Mouse (Mus musculus): ENCODE data around the gene Ralgps1. TPM values are rescaled to one million over a fixed set of nuclear protein-coding genes. Genes with fewer than 3 reads are reported as not detected.

Ralgps1 gene
- polyA plus RNA-seq, 1 experiment: 4.5 TPM

DNA sequence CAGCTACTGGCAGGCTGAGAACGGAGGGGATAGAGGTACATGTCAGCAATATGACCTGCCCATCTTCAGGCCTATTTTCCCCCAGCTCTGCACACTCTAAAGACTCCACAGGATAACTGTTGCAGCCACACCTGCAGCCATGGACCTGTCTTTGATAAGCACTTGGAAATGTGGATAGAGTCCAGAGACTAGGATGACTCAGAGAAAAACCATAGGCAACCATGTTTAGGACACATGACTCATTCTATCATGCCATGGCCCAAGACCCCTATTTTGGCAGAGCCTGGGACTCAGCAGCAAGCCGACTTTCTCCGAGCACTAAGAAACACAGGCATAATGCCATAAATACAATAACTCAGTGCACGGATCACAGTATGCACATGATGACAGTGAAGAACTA lies 6.6 kb downstream of the Ralgps1 start:
- 95% methylated on average over 4 of the region's 4 CpGs for WGBS
- H3K4me1 ChIP-seq (ENCODE audit: control insufficient read depth, insufficient read depth, insufficient read length): no peaks in the 10 kb centered on the region
- H3K27ac ChIP-seq (ENCODE audit: insufficient read depth, low read length): no peak overlapping the region
- H3K27me3 ChIP-seq (ENCODE audit: control insufficient read depth, insufficient read depth, low read length): no peaks in the 10 kb centered on the region
- H3K4me3 ChIP-seq (ENCODE audit: extremely low read depth, insufficient read depth, insufficient read length): no peak overlapping the region
- no peak for DNase-seq (ENCODE audit: low read depth in 1 of 2, low spot score in 2 of 2)
- no peaks in the 10 kb centered on the region; the same call in 1 of the 2 replicates for H3K36me3 ChIP-seq (ENCODE audit: control insufficient read depth, insufficient read depth, low read length)
- TF ChIP-seq CTCF (IDR thresholded peaks at IDR 0.05; ENCODE audit: extremely low read depth, insufficient read depth, insufficient read length, insufficient replicate concordance): no peak
- TF ChIP-seq POLR2A (IDR thresholded peaks at IDR 0.05; ENCODE audit: low read depth, low read length): no peak

DNA sequence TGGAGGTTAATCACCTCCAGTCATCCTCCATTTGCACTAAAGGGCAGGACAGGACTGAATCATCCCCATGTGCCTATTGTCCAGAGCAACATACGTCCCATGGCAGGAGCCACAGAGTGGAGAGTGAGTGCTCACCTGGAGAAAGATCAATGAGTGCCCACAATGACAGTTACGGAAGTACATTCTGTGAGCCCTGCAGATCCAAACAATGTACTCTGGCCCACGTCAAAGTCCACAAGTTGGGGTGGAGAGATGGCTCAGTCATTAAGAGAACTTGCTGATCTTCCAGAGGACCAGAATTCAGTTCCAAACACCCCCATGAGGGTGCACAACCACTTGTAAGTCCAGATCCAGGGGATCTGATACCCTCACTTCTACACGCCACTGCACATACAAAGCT lies 7.4 kb downstream of the Ralgps1 start:
- DNase-seq (ENCODE audit: low read depth in 1 of 2, low spot score in 2 of 2): no peak
- TF ChIP-seq CTCF (IDR thresholded peaks at IDR 0.05; ENCODE audit: extremely low read depth, insufficient read depth, insufficient read length, insufficient replicate concordance) (no peak), POLR2A (IDR thresholded peaks at IDR 0.05; ENCODE audit: low read depth, low read length) (no peak)
- no peaks in the 10 kb centered on the region; the same call in 1 of the 2 replicates for H3K36me3 ChIP-seq (ENCODE audit: control insufficient read depth, insufficient read depth, low read length)
- H3K4me3 ChIP-seq (ENCODE audit: extremely low read depth, insufficient read depth, insufficient read length): no peak overlapping the region
- 92% methylated on average over 4 of the region's 4 CpGs for WGBS
- H3K27me3 ChIP-seq (ENCODE audit: control insufficient read depth, insufficient read depth, low read length): no peaks in the 10 kb centered on the region
- H3K4me1 ChIP-seq (ENCODE audit: control insufficient read depth, insufficient read depth, insufficient read length): no peaks in the 10 kb centered on the region
- H3K27ac ChIP-seq (ENCODE audit: insufficient read depth, low read length): no peak overlapping the region

DNA sequence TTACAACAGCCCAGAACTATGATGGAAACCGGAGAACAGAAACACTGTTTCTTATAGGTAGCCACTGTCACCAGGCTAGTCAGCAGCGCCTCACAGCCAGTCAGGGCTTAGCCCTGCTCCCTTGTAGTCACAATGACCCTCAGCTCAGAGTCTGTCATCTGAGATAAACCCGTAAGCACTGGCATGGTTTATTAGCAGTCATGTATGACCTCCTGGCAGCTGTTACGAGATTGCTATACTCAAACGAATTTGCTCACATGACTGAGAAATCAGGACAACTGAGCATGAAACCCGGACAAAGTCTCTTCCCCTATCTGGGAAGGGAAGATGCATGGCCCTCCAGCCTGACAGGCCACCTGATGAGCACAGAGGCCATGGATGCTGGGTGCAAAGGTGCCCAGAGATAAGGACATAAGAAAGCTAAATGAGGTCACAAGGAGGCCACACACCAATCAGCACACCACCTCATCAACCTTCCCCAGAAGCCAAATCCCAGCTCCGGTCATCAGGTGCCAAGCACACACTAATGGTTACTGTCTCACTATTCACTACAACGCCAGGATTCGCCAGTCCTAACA lies 10.1 kb downstream of the Ralgps1 start:
- no peaks in the 10 kb centered on the region for H3K27me3 ChIP-seq (ENCODE audit: control insufficient read depth, insufficient read depth, low read length)
- no peaks in the 10 kb centered on the region for H3K36me3 ChIP-seq (ENCODE audit: control insufficient read depth, insufficient read depth, low read length)
- no peak for TF ChIP-seq CTCF (IDR thresholded peaks at IDR 0.05; ENCODE audit: extremely low read depth, insufficient read depth, insufficient read length, insufficient replicate concordance)
- TF ChIP-seq POLR2A (IDR thresholded peaks at IDR 0.05; ENCODE audit: low read depth, low read length): no peak
- H3K4me1 ChIP-seq (ENCODE audit: control insufficient read depth, insufficient read depth, insufficient read length): no peaks in the 10 kb centered on the region
- no peak overlapping the region for H3K27ac ChIP-seq (ENCODE audit: insufficient read depth, low read length)
- 81% methylated on average over 9 of the region's 9 CpGs for WGBS
- no peak for DNase-seq (ENCODE audit: low read depth in 1 of 2, low spot score in 2 of 2)
- no peak overlapping the region for H3K4me3 ChIP-seq (ENCODE audit: extremely low read depth, insufficient read depth, insufficient read length)

DNA sequence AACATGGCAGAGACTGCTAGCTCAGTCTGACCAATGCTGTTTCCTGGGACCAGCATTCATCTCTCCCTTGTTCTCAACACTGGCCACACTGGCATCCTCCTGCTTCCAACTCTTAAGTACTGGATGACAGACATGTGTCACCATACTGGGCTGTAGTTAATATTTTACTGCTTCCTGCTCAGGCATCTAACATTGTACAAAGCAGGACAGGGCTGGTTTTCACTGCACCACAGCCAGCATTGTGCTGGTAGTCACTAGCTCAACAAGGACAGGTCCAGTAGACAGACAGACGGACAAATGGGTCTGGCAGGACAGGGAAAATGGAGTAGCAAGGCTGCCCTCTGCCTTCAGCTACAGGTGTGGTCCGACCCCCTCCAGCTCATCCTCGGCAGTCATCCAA lies 10.7 kb downstream of the Ralgps1 start:
- Histone ChIP-seq H3K4me3 (ENCODE audit: extremely low read depth, insufficient read depth, insufficient read length) (no peak overlapping the region), H3K36me3 (ENCODE audit: control insufficient read depth, insufficient read depth, low read length) (no peaks in the 10 kb centered on the region), H3K4me1 (ENCODE audit: control insufficient read depth, insufficient read depth, insufficient read length) (no peaks in the 10 kb centered on the region), H3K27me3 (ENCODE audit: control insufficient read depth, insufficient read depth, low read length) (no peaks in the 10 kb centered on the region), H3K27ac (ENCODE audit: insufficient read depth, low read length) (no peak overlapping the region)
- DNase-seq (ENCODE audit: low read depth in 1 of 2, low spot score in 2 of 2): no peak
- no peak for TF ChIP-seq POLR2A (IDR thresholded peaks at IDR 0.05; ENCODE audit: low read depth, low read length)
- TF ChIP-seq CTCF (IDR thresholded peaks at IDR 0.05; ENCODE audit: extremely low read depth, insufficient read depth, insufficient read length, insufficient replicate concordance): no peak
- WGBS: 87% methylated on average over 3 of the region's 3 CpGs

DNA sequence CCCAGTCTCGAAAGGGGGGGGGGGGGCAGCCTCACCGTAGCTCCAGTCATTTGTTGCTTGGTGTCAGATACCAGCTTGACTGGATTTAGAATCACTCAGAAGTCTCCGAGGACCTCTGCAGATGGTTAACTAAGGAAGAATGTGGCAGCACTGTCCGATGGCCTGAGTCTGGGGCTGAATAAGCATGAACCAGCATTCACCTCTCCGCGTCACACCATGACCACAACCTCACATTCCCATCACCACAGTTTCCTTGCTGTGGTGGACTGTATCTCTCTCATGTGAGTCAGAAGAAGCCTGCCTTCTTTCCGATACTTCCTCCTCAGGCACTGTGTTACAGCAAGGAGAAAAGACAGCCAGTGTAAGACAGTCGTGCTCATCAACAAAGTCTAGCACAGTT lies 12.1 kb downstream of the Ralgps1 start:
- H3K36me3 ChIP-seq (ENCODE audit: control insufficient read depth, insufficient read depth, low read length): no peaks in the 10 kb centered on the region
- DNase-seq (ENCODE audit: low read depth in 1 of 2, low spot score in 2 of 2): no peak
- H3K27ac ChIP-seq (ENCODE audit: insufficient read depth, low read length): no peak overlapping the region
- 37% methylated on average over 8 of the region's 8 CpGs for WGBS
- no peaks in the 10 kb centered on the region for H3K27me3 ChIP-seq (ENCODE audit: control insufficient read depth, insufficient read depth, low read length)
- H3K4me1 ChIP-seq (ENCODE audit: control insufficient read depth, insufficient read depth, insufficient read length): peaks cover 2% of the 10 kb centered on the region; the same call in 1 of the 2 replicates
- H3K4me3 ChIP-seq (ENCODE audit: extremely low read depth, insufficient read depth, insufficient read length): no peak overlapping the region
- no peak for TF ChIP-seq CTCF (IDR thresholded peaks at IDR 0.05; ENCODE audit: extremely low read depth, insufficient read depth, insufficient read length, insufficient replicate concordance)
- TF ChIP-seq POLR2A (IDR thresholded peaks at IDR 0.05; ENCODE audit: low read depth, low read length): no peak

DNA sequence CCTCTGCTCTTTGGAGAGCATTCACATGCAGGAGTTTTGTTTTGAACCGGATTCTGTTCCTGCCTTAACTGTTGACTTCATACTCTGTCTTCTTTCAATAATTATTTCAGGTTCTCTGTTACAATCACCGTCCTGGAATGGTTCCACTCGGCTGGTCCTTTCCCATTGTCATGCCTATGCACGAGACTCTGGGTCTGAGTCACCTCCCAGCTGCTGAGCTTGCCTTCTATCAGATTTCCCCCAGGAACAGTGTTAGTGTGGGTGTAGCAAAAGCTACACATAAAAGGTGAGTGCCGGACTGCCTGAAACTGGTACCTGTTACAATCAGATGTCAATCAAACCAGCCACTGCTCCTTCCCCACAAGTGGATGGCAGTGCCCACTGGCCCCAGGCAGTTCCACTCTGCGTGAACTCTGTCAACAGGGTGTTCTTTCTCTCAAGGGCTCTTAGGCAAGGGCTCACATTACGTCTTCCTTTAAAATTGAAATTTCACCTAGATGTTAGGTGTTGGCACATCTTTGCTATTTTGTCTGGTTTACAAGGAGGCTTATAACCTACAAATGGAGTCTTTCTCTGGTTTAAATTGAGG lies 13.9 kb downstream of the Ralgps1 start:
- peaks cover 15% of the 10 kb centered on the region; the same call in 1 of the 2 replicates for H3K4me1 ChIP-seq (ENCODE audit: control insufficient read depth, insufficient read depth, insufficient read length)
- H3K27ac ChIP-seq (ENCODE audit: insufficient read depth, low read length): no peak overlapping the region
- WGBS: 94% methylated on average over 7 of the region's 7 CpGs
- no peak overlapping the region for H3K4me3 ChIP-seq (ENCODE audit: extremely low read depth, insufficient read depth, insufficient read length)
- H3K27me3 ChIP-seq (ENCODE audit: control insufficient read depth, insufficient read depth, low read length): no peaks in the 10 kb centered on the region
- no peak for TF ChIP-seq CTCF (IDR thresholded peaks at IDR 0.05; ENCODE audit: extremely low read depth, insufficient read depth, insufficient read length, insufficient replicate concordance)
- no peaks in the 10 kb centered on the region for H3K36me3 ChIP-seq (ENCODE audit: control insufficient read depth, insufficient read depth, low read length)
- no peak for DNase-seq (ENCODE audit: low read depth in 1 of 2, low spot score in 2 of 2)

DNA sequence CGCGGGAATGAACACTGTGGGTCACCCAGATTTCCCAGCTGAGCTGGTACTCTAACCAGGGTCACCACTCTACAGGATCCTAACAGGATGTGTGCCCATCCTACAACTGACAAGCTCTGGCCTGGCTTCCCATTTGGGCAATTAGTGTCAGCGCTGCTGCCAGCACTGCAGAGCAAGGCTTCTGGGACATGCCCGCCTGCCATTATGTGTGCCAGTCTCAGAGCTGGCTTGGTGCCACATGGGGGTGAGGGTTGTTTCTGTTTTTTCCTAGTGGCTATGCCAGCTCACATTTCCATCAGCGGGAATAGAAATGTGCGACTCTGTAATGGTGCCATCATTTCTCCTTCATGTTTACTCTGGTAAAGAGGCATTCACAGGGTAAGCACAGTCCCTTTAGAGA lies 15.7 kb downstream of the Ralgps1 start:
- H3K4me3 ChIP-seq (ENCODE audit: extremely low read depth, insufficient read depth, insufficient read length): no peak overlapping the region
- TF ChIP-seq POLR2A (IDR thresholded peaks at IDR 0.05; ENCODE audit: low read depth, low read length) (no peak), CTCF (IDR thresholded peaks at IDR 0.05; ENCODE audit: extremely low read depth, insufficient read depth, insufficient read length, insufficient replicate concordance) (no peak)
- DNase-seq (ENCODE audit: low read depth in 1 of 2, low spot score in 2 of 2): no peak
- H3K36me3 ChIP-seq (ENCODE audit: control insufficient read depth, insufficient read depth, low read length): no peaks in the 10 kb centered on the region
- H3K4me1 ChIP-seq (ENCODE audit: control insufficient read depth, insufficient read depth, insufficient read length): peaks cover 19% of the 10 kb centered on the region; the same call in 1 of the 2 replicates
- no peak overlapping the region for H3K27ac ChIP-seq (ENCODE audit: insufficient read depth, low read length)
- WGBS: 89% methylated on average over 6 of the region's 6 CpGs
- H3K27me3 ChIP-seq (ENCODE audit: control insufficient read depth, insufficient read depth, low read length): no peaks in the 10 kb centered on the region

All from spleen, adult 2 months (tissue).